Mouse (Mus musculus): ENCODE results near the gene Ptchd3. TPM values are rescaled to one million over a fixed set of nuclear protein-coding genes. Genes with fewer than 3 reads are reported as not detected.

Gene Ptchd3
- 0.25 TPM in 1 of 2 replicates, not detected in the other for total RNA-seq (2017)

DNA sequence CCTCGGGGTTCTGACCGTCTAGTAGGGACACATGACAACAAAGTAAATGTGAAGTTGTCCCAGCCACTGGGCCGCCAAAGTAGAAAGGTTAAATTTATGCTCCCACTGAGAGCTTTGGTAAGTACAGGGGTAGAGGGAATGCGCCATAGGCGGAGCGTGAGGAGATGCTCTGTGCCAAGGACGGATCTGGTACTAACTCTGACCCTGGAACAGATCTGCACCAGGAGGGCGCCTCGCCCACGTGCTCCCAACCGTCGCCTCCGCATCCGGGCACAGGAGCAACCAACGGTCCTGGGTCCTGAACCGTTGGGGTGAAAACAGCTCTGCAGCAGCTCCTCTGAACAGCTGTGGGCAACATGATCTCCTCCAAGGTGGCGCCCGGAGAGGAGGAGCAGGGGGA is at the start of gene Ptchd3:
TSS of gene Ptchd3 (plus strand) at position 301 of the 400 bp plus-strand sequence.
- no peak for ATAC-seq (ENCODE audit: extremely low read depth, insufficient number of reproducible peaks, low FRiP score, poor library complexity, severe bottlenecking)

DNA sequence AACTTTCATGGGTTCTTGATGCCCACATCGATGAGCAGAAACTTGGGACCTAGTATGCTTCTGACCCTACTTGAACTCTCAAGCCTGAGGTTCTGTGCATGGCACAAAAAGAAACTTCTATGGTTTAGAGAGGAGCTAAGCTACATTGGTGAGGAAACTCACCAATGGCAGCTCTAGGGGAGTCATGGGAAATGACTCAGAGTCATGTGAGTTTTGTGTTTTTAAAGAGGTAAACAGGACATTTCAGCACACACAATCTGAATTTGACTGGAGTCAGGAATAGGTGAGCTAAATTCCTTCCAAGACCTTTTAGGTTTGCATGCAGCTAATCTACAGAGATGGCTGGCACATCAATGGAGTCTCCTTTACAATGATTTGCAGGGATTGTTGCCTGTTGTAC is 48.2 kb upstream of the Ptchd3 start:
- ATAC-seq (ENCODE audit: extremely low read depth, insufficient number of reproducible peaks, low FRiP score, poor library complexity, severe bottlenecking) = no peak

DNA sequence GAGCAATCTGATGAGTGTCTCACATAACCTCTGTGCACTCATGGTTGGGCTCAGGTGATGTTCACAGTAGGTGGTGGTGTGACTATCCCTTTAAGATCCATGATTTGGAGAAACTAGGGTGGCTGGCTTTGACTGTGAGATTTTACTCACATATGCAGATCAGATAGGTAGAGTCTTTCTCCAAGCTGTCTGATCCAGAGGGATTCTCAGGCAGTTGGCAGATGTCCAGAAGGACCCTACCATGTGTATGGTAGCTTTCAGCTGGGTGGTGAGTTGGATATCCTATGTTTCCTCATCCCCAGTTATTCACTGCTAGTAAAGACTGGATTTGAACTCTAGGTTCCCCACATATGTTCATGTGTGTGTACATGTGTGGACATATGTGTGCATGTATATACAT is 42.6 kb upstream of the Ptchd3 start:
- ATAC-seq (ENCODE audit: extremely low read depth, insufficient number of reproducible peaks, low FRiP score, poor library complexity, severe bottlenecking) = no peak

DNA sequence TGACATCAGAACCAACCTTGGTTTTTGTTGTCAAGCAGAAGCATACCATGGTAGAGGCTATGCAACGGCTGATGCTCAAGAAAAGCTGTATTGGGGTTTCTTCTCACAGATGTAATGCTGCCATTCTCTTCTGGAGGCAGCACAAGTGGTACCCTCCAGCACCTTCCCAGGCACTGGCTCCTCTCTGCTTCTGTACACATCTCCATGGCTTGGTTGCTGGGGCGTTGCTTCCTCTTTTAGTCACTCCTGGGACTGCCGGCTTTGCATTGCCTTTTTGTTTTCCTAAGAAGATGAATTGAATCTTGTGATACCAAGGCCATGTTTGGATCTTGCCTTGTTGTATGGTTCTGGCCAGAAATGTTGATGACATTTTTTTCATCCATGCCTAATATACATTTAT is 40.5 kb upstream of the Ptchd3 start:
- 0 out of 2 replicates have a peak, but pooled peaks have one; percentile 23 for ATAC-seq (ENCODE audit: extremely low read depth, insufficient number of reproducible peaks, low FRiP score, poor library complexity, severe bottlenecking)

DNA sequence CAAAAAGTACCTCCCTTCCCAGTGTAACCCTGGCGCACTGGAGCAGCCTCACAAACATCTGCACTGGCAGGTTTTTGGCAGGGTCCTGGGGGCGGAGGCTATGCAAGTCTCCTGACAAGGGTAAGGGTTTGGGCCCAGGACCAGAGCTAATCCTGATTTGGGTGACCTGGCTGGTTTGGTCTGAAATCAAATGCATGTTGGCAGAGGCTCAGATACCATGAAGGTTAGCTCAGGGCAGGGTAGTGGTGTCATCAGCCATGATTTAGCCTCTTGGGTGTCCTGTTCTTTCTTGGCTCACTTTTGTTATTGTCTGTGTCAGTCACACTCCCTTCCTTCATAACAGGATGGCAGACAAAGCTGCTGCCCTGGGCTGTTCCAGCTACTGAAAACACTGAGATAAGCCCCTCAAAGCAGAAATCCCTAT is 39.4 kb upstream of the Ptchd3 start:
- ATAC-seq (ENCODE audit: extremely low read depth, insufficient number of reproducible peaks, low FRiP score, poor library complexity, severe bottlenecking) = no peak

DNA sequence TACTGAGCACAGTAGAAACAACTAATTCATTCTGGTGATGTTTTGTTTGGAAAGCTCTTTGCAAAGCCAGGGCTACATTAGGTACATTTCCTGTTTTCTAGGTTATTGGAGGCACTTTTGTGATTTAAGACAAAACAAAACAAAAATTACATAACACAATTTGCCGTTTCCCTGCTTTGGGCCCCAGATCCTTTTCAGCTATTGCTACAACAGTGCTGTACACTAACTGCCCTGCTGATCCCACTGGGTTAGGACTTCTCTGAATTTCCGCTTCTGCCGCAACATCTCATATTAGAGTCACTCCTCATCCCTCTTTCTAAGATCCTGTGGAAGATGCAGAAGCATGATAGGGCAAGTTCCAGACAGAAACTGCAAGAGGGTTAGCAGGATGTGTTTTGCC is 38.6 kb upstream of the Ptchd3 start:
- ATAC-seq (ENCODE audit: extremely low read depth, insufficient number of reproducible peaks, low FRiP score, poor library complexity, severe bottlenecking) = no peak

DNA sequence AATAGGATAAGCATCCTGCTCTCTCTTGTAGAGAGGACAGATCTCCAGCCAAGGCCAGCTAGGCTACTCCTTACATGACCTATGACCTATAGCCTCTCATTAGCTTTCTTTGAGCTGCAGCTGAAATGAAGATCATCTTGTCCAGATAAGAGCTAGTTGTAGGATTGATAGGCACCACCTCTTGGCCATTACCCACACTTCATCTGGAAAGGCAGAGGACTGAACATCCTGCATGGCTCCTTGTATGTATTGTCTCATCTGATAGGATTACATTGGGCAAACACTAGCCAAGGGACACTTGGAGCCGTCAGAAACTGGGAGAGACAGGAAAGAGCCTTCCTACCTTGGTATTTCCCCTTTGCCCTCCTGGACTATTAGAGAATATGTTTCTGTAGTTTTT is 38.1 kb upstream of the Ptchd3 start:
- ATAC-seq (ENCODE audit: extremely low read depth, insufficient number of reproducible peaks, low FRiP score, poor library complexity, severe bottlenecking) = no peak

DNA sequence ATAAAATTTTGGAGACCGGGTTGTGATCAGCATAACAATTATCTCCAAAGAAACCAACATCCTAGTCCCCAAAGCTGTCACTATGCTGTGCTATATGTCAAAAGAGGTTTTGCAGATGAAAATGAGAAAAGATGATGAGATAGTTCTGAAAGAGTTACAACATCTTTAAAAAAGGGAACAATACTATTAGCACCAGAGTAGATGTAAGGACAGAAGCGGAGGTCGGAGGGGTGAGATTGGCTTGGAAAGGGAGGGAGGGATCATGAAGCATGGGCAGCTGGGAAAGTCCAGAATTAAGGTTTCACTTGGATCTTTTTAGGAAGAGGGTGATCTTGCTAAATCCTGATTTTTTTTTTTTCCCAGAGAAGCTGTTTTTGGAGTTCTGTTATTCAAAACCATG is 36.5 kb upstream of the Ptchd3 start:
- no peak for ATAC-seq (ENCODE audit: extremely low read depth, insufficient number of reproducible peaks, low FRiP score, poor library complexity, severe bottlenecking)

DNA sequence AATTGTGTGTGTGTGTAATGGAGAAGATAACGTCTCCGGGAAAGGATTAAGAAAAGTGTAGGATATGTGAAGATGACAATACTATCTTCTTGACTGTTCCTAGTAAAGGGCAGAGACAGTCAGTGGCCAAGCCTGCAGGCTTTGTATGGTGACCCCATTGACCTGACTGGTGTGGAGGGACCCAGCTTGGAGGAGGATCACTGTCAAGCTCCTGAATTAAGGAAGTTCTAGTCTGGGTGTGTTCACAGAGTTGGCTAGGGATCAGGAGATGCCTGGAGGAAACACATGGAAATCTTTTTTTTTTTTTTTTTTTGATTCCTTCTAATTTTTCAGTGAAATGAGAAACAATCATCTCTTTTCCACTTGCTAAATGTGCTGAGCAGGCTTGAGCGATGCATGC is 35.9 kb upstream of the Ptchd3 start:
- ATAC-seq (ENCODE audit: extremely low read depth, insufficient number of reproducible peaks, low FRiP score, poor library complexity, severe bottlenecking) = no peak

DNA sequence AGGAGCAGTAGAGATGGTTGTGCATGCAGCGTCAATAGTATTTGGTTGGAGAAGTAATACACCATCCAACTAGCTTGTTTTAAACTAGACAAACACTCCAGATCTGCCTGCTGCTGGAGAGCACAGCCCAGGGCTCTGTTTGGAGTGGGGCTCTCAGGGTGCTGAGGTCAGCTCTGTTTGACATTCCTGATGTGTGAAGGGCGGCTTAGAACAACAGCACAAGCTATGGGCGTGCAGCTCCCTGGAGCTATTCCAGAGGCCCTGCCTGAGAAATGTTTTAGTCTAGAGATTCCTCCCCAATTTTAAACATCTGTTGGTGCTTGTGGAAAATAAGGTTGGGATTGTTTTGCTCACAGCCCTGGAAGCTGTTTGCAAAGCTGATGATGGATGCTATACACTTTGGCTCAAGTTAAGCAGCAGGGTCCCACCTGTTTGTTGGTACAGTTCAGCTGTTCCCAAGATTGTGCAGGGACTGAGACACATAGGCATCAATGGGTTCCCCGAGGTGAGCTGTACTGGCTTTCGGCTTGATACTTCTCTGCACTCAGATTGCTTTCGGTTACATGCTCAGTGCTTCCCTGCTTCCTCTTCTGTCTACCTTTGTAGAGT is 35.4 kb upstream of the Ptchd3 start:
- ATAC-seq (ENCODE audit: extremely low read depth, insufficient number of reproducible peaks, low FRiP score, poor library complexity, severe bottlenecking) = no peak

DNA sequence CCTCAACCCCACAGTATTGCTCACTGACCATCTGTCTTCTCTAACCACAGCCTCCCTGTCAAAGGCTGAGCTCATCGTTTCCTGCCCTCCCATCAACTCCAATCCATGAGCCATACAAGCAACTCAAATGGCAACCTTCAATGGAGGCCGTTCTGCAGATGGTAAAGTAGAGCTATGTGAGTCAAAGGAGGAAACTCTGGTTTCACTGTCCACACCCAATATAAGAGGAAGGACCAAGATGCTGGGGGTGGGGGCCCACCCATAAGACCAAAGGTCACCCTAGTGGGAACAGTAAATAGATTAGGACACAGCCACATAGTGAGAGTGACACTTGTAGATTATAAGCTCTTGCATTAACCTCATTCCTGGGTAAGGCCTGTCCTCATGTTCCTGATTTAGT is 34.1 kb upstream of the Ptchd3 start:
- peak; percentile 11; the same call in 1 of the 2 replicates for ATAC-seq (ENCODE audit: extremely low read depth, insufficient number of reproducible peaks, low FRiP score, poor library complexity, severe bottlenecking)

DNA sequence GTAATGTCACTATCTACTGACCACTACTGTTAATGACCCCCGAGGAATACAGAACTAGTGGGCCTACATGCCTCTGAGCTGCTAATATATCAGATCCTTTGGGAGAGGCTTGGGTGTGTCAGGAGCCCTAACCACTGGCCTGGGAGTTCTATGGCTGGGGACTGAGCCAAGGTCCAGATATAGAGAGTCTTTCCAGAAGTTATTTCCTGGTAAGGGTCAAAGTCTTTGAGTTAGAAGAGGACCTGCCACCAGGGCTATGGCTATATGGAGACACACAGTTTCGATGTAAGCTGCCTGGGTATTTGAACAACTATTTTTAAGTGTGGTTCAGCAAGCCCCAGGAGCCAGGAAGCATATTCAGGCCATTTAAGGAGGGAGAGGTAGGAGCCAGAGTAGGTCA is 31.5 kb upstream of the Ptchd3 start:
- ATAC-seq (ENCODE audit: extremely low read depth, insufficient number of reproducible peaks, low FRiP score, poor library complexity, severe bottlenecking) = no peak

DNA sequence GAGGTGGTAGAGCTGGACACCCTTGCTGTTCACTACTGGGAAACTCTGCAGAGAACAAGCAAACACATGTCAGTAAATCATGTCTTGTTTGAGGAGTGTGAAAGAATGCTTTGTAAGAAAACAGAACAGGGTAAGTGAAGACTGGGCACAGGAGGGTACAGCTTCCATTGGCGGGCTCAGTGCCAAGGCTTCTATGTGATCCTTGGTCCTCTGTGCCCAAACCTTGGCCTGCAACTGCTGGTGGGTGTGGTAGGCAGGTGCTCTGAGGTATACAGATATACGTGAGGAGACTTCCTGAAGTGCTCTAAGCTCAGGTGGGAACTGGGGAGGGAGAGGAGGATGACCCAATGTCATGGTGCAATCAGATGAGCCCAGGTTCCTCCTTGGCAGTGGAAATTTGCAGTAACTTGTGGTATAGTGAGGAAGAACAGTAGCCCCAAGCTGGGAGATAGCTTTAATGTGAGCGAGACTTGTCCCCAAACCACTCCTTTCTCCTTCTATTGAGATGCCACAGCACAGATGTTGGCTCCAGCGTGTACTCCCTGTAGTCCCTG is 30.2 kb upstream of the Ptchd3 start:
- peak; percentile 62 for ATAC-seq (ENCODE audit: extremely low read depth, insufficient number of reproducible peaks, low FRiP score, poor library complexity, severe bottlenecking)

DNA sequence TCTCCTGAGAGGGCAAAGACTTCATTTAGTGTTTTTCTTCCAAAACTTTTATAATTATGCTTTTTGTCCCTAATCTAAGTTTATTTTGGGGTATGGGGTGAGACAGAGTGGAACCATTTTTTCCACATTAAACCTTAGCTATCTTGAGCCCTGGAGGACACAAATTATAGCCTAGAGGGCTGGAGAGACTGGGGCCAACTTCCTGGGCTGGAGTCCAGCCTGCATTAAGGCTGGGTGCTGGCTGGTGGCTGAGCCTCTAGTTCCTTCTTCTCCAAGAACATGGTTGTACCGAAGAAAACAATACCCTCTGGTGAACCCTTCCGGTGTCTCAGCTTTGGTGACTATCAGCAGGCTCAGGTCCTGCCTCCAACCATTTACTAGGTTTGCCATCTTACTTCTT is 27.3 kb upstream of the Ptchd3 start:
- ATAC-seq (ENCODE audit: extremely low read depth, insufficient number of reproducible peaks, low FRiP score, poor library complexity, severe bottlenecking) = no peak

DNA sequence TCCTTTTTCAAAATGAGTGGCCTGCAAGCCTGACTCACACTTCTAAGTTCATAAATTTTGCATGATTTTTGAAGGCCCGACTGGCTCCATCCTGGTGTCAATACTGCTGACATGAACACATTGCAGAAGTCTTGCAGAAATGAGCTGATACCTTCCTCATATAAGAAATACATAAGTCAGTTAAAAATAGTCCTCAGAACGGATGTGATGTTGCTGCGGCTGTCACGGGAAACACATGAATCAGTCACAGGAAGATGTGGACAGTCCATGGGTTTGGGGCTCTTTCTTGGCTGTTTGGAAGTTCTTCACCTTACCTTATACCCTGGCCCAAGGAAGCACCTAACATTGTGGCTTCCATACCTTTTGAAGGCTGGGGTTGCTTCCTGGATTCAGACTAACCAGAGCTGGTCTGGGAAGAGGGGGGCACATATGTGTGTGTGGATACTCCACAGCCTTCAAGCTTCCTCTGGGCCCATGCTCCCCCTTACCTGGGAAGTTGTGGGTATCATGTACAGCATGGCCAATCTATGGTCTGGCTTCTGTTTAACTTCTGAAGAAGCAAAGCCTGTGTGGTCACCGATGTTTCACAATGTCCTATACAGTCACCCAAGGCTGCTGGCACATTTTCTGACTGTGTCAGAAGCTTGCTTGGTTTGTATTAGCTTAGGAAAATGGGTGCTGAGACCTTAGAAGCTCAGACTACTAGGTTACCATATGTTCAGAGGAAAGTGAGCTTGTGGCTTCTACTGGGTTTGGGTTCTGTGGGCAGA is 25.6 kb upstream of the Ptchd3 start:
- peak; percentile 25; the same call in 1 of the 2 replicates for ATAC-seq (ENCODE audit: extremely low read depth, insufficient number of reproducible peaks, low FRiP score, poor library complexity, severe bottlenecking)

DNA sequence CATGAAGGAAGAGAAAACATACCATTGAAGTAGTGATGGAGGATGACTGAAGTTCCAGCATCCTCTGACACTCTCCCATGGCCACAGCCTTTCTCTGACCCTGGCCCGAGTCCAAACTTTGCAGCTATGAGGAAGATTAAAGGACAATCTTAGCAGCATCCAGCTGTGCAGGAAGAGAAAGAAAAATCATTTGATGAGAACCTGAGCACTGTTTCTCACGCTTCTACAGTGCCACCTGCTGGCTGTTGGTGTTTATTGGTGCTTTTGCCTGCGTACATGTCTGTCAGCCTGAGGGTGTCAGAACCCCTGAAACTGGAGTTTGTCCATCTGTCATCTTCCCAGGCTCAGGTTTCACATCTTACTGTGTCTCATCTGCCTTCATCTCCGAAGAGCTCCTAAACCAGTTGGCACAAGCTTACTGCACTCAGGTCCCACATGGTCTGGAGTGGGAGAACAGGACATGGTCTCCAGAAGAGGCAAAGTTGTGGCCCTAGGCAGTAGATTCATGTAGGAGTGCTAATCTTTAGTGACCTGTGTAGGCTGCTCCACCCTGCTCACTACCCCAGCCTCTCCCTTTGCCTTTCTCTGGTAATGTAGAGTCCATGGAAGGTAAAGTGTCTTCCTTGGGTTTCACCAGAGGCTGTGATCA is 21.7 kb upstream of the Ptchd3 start:
- peak; percentile 83 for ATAC-seq (ENCODE audit: extremely low read depth, insufficient number of reproducible peaks, low FRiP score, poor library complexity, severe bottlenecking)

DNA sequence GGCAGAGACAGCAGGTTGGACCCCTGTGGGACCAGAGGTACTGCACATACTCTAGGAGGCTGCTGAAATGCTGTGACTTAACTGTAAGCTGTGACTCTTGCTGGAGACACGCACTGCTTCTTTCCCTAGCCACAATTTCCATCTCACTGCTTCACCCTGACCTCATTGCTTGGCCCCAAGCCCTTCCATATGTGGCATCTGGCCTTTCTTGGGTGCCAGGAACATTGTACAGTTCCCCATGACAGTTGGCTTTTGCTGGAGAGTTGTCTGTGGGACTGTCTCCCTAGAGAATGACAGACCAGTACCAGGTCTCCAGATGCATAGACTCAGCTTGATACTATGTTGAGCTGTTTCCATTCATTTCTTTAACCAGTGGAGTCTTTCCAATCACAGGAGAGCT is 21.2 kb upstream of the Ptchd3 start:
- no peak for ATAC-seq (ENCODE audit: extremely low read depth, insufficient number of reproducible peaks, low FRiP score, poor library complexity, severe bottlenecking)

DNA sequence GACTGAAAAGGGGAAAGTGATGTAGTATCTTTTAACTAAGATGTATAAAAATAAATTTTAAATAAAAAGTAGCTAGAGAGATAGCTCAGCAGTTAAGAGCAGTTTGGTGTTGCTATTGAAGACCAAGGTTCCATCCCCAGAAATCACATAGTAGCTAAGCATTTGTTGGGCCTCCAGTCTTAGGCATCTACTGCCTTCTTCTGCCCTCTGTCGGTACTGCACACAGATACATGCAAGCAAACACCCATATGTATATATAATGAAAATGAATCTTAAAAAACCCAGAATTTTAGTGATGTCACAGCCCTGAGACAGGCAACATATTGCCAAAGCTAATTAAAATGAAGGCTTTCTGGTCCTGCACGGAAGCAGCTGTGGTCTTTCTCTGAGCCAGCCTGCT is 15.9 kb downstream of the Ptchd3 start:
- ATAC-seq (ENCODE audit: extremely low read depth, insufficient number of reproducible peaks, low FRiP score, poor library complexity, severe bottlenecking) = no peak

DNA sequence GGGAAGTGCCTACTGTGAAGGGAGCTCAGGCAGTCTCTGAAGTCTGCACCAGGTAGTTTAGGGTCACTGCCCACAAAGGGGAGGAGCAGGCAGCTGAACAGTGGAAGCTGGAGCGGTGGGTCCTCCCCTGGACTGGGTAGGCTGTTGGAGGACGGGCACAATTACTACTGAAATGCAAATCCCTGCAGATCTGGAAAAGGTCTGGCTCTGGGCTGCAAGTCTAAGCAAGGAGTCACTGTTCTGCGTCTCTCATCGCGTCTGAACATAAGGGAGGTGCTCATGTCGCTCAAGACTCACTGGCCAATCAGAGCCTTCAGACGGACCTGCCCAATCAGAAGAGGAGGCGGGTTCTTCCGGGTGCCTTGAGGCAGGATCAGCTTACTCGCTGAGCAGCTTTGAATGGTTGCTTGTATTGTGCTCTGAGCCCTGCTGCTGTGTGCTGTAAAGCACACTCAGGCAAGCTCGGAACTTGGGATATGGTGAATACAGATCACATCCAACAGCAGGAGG is 17.8 kb downstream of the Ptchd3 start:
- ATAC-seq (ENCODE audit: extremely low read depth, insufficient number of reproducible peaks, low FRiP score, poor library complexity, severe bottlenecking) = peak; percentile 85
